Mouse (Mus musculus): ENCODE data around the gene Gm20388.

GRCm38 (mm10) chr8:122836696-122837095 is 2926.1 kb downstream of the Gm20388 start:
- TF ChIP-seq CHD2 (IDR thresholded peaks at IDR 0.05; ENCODE audit: low read depth, low read length): no peak
- TF ChIP-seq MAFK (IDR thresholded peaks at IDR 0.05; ENCODE audit: insufficient read depth, low read depth, low read length): no peak
- no peak for TF ChIP-seq ZC3H11A (IDR thresholded peaks at IDR 0.05; ENCODE audit: borderline replicate concordance, low read depth, low read length)
- no peak for TF ChIP-seq ZNF384 (IDR thresholded peaks at IDR 0.05; ENCODE audit: low read depth, low read length)
